Mouse (Mus musculus): ENCODE results near the gene Hoxc6. TPM values are rescaled to one million over a fixed set of nuclear protein-coding genes. Genes with fewer than 3 reads are reported as not detected.

Hoxc6 gene
- polyA plus RNA-seq, 2 experiments, result 0.06 TPM; not detected in 1

GRCm38 (mm10) chr15:102980352-102980751 is 17.7 kb upstream of the Hoxc6 start:
- H3K4me1 ChIP-seq (replicated peaks; ENCODE audit: control insufficient read depth in 2 of 2, insufficient read depth in 2 of 2, low read length in 1 of 2), result no peaks in the 10 kb centered on the region
- no peak overlapping the region for H3K4me3 ChIP-seq (ENCODE audit: insufficient read depth in 1 of 2, low read depth in 2 of 2, low read length in 2 of 2)
- WGBS (ENCODE audit: insufficient replicate concordance), result 5% methylated on average over 11 of the region's 11 CpGs
- no peaks in the 10 kb centered on the region for H3K36me3 ChIP-seq (replicated peaks; ENCODE audit: control insufficient read depth, insufficient read depth, low read depth)
- peaks cover 97% of the 10 kb centered on the region for H3K27me3 ChIP-seq (ENCODE audit: control insufficient read depth, insufficient read depth, low read length)
- H3K27ac ChIP-seq, result no peak overlapping the region
- no peaks in the 10 kb centered on the region for H3K9me3 ChIP-seq (ENCODE audit: control insufficient read depth, low read length)
- ATAC-seq (ENCODE audit: insufficient read depth) (no peak), DNase-seq (ENCODE audit: low read depth in 3 of 3, low spot score in 3 of 3) (no peak)
- no peak overlapping the region for H3K4me2 ChIP-seq (ENCODE audit: low read depth)
- no peak for TF ChIP-seq CTCF (IDR thresholded peaks at IDR 0.05; ENCODE audit: low read depth)
- no peak for TF ChIP-seq EP300 (IDR thresholded peaks at IDR 0.05; ENCODE audit: low read depth)
- no peak overlapping the region for H3K9ac ChIP-seq (replicated peaks)

GRCm38 (mm10) chr15:102980912-102981311 is 17.1 kb upstream of the Hoxc6 start:
- no peak overlapping the region for H3K9ac ChIP-seq (replicated peaks)
- no peak overlapping the region for H3K4me3 ChIP-seq (ENCODE audit: insufficient read depth in 1 of 2, low read depth in 2 of 2, low read length in 2 of 2)
- no peaks in the 10 kb centered on the region for H3K4me1 ChIP-seq (replicated peaks; ENCODE audit: control insufficient read depth in 2 of 2, insufficient read depth in 2 of 2, low read length in 1 of 2)
- no peaks in the 10 kb centered on the region for H3K36me3 ChIP-seq (replicated peaks; ENCODE audit: control insufficient read depth, insufficient read depth, low read depth)
- no peak overlapping the region for H3K4me2 ChIP-seq (ENCODE audit: low read depth)
- DNase-seq (ENCODE audit: low read depth in 3 of 3, low spot score in 3 of 3) (no peak), ATAC-seq (ENCODE audit: insufficient read depth) (no peak)
- no peaks in the 10 kb centered on the region for H3K9me3 ChIP-seq (ENCODE audit: control insufficient read depth, low read length)
- H3K27ac ChIP-seq, result no peak overlapping the region
- WGBS (ENCODE audit: insufficient replicate concordance), result under 1% methylated on average over 14 of the region's 14 CpGs
- TF ChIP-seq CTCF (IDR thresholded peaks at IDR 0.05; ENCODE audit: low read depth) (no peak), EP300 (IDR thresholded peaks at IDR 0.05; ENCODE audit: low read depth) (no peak)
- H3K27me3 ChIP-seq (ENCODE audit: control insufficient read depth, insufficient read depth, low read length), result peaks cover 97% of the 10 kb centered on the region

DNA sequence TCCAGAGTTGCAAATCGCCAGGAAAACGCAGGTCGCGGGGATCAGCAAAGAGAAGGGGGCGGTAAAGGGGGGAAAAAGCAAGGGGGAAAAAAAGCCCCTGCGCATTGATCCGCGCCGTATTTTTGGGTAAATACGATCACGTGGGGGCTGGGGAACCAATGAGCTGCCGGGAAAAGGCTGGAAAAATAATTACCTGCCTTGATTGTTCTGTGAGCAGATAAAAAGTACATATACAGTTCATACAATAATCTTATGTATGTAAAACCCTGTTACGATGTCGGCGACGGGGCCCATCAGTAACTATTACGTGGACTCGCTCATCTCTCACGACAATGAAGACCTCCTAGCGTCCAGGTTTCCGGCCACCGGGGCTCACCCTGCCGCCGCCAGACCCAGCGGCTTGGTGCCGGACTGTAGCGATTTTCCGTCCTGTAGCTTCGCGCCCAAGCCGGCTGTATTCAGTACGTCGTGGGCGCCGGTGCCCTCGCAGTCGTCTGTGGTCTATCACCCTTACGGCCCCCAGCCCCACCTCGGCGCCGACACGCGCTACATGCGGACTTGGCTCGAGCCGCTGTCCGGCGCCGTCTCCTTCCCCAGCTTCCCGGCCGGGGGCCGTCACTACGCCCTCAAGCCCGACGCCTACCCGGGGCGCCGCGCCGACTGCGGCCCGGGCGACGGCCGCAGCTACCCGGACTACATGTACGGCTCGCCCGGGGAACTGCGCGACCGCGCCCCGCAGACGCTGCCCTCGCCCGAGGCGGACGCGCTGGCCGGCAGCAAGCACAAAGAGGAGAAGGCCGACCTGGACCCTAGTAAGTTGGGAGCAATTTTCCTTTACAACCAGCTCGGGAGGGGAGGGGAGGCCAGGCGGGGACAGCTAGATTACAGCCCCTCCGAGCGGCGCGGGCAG is 16.4 kb upstream of the Hoxc6 start:
- no peaks in the 10 kb centered on the region for H3K36me3 ChIP-seq (replicated peaks; ENCODE audit: control insufficient read depth, insufficient read depth, low read depth)
- 0 out of 4 replicates have a peak overlapping the region, but pooled peaks of 1 of the 2 experiments have one; percentile 4 for H3K4me3 ChIP-seq (ENCODE audit: insufficient read depth in 1 of 2, low read depth in 2 of 2, low read length in 2 of 2)
- peaks cover 97% of the 10 kb centered on the region for H3K27me3 ChIP-seq (ENCODE audit: control insufficient read depth, insufficient read depth, low read length)
- H3K27ac ChIP-seq, result no peak overlapping the region
- peak overlapping the region; percentile 34 for H3K4me2 ChIP-seq (ENCODE audit: low read depth)
- no peak overlapping the region for H3K9ac ChIP-seq (replicated peaks)
- H3K4me1 ChIP-seq (replicated peaks; ENCODE audit: control insufficient read depth in 2 of 2, insufficient read depth in 2 of 2, low read length in 1 of 2), result no peaks in the 10 kb centered on the region
- TF ChIP-seq CTCF (IDR thresholded peaks at IDR 0.05; ENCODE audit: low read depth) (no peak), EP300 (IDR thresholded peaks at IDR 0.05; ENCODE audit: low read depth) (no peak)
- no peaks in the 10 kb centered on the region for H3K9me3 ChIP-seq (ENCODE audit: control insufficient read depth, low read length)
- ATAC-seq (ENCODE audit: insufficient read depth) (no peak), DNase-seq (ENCODE audit: low read depth in 3 of 3, low spot score in 3 of 3) (no peak)
- WGBS (ENCODE audit: insufficient replicate concordance), result 1% methylated on average over 88 of the region's 88 CpGs

- DNase-seq (ENCODE audit: low read depth in 3 of 3, low spot score in 3 of 3), result no peak
- no peak overlapping the region for H3K4me2 ChIP-seq (ENCODE audit: low read depth)
- no peaks in the 10 kb centered on the region for H3K9me3 ChIP-seq (ENCODE audit: control insufficient read depth, low read length)
- H3K27me3 ChIP-seq (ENCODE audit: control insufficient read depth, insufficient read depth, low read length), result peaks cover 97% of the 10 kb centered on the region
- no peaks in the 10 kb centered on the region for H3K36me3 ChIP-seq (replicated peaks; ENCODE audit: control insufficient read depth, insufficient read depth, low read depth)
- H3K4me1 ChIP-seq (replicated peaks; ENCODE audit: control insufficient read depth in 2 of 2, insufficient read depth in 2 of 2, low read length in 1 of 2), result no peaks in the 10 kb centered on the region
- TF ChIP-seq CTCF (IDR thresholded peaks at IDR 0.05; ENCODE audit: low read depth) (no peak), EP300 (IDR thresholded peaks at IDR 0.05; ENCODE audit: low read depth) (no peak)
- WGBS (ENCODE audit: insufficient replicate concordance), result 2% methylated on average over 12 of the region's 12 CpGs
- H3K9ac ChIP-seq (replicated peaks), result no peak overlapping the region
- ATAC-seq (ENCODE audit: insufficient read depth), result no peak
- H3K27ac ChIP-seq, result no peak overlapping the region
- no peak overlapping the region for H3K4me3 ChIP-seq (ENCODE audit: insufficient read depth in 1 of 2, low read depth in 2 of 2, low read length in 2 of 2)
Measured at GRCm38 (mm10) chr15:102983716-102984115, 14.3 kb upstream of the Hoxc6 start.

GRCm38 (mm10) chr15:102984521-102984920 is 13.5 kb upstream of the Hoxc6 start:
- Histone ChIP-seq H3K27me3 (ENCODE audit: control insufficient read depth, insufficient read depth, low read length) (peaks cover 97% of the 10 kb centered on the region), H3K4me2 (ENCODE audit: low read depth) (no peak overlapping the region), H3K36me3 (replicated peaks; ENCODE audit: control insufficient read depth, insufficient read depth, low read depth) (no peaks in the 10 kb centered on the region), H3K4me3 (ENCODE audit: insufficient read depth in 1 of 2, low read depth in 2 of 2, low read length in 2 of 2) (no peak overlapping the region), H3K9me3 (ENCODE audit: control insufficient read depth, low read length) (no peaks in the 10 kb centered on the region), H3K9ac (replicated peaks) (no peak overlapping the region), H3K27ac (no peak overlapping the region), H3K4me1 (replicated peaks; ENCODE audit: control insufficient read depth in 2 of 2, insufficient read depth in 2 of 2, low read length in 1 of 2) (no peaks in the 10 kb centered on the region)
- TF ChIP-seq CTCF (IDR thresholded peaks at IDR 0.05; ENCODE audit: low read depth) (no peak), EP300 (IDR thresholded peaks at IDR 0.05; ENCODE audit: low read depth) (no peak)
- WGBS (ENCODE audit: insufficient replicate concordance), result 8% methylated on average over 10 of the region's 10 CpGs
- DNase-seq (ENCODE audit: low read depth in 3 of 3, low spot score in 3 of 3) (no peak), ATAC-seq (ENCODE audit: insufficient read depth) (no peak)
